In the genomic region with DNA sequence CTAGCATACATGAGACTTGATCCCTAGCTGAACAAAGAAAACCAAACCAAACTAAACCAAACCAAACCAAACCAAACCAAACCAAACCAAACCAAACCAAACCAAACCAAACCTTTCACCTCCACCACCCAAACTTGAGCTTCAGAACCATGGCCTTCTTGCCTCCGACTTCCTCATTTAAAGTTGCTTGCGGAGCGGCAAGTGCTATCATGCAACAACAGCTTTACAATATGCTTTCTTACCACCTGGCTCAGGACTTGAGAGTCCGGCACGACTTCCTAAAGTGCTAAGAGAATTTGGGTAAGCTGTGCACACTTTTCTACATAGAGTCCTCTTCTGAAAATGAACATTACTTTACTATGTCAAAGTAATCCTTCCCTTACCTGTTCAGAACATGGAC, we compare ENCODE assay signal across 25 mouse cellular contexts. TPM values are rescaled to one million over a fixed set of nuclear protein-coding genes. Genes with fewer than 3 reads are reported as not detected.
"Had no signal": no experiment of that assay in that cellular context is flagged by ENCODE, and none has a peak within 500 bp of the region (broad histone marks: within the 10 kb centered on the region; RNA-seq: fewer than 3 reads in every experiment).

No protein-coding gene starts in this region.

- H3K36me3 ChIP-seq: neural tube, embryonic 13.5 days; neural tube, embryonic 15.5 days; stomach, embryonic 15.5 days had no signal

- H3K27me3 ChIP-seq: neural tube, embryonic 13.5 days; neural tube, embryonic 15.5 days; stomach, embryonic 15.5 days had no signal

- H3K27ac ChIP-seq: neural tube, embryonic 13.5 days; neural tube, embryonic 15.5 days; stomach, embryonic 15.5 days; stomach, postnatal 0 days had no signal

- H3K9me3 ChIP-seq: neural tube, embryonic 13.5 days; neural tube, embryonic 15.5 days; stomach, embryonic 15.5 days had no signal

- H3K4me3 ChIP-seq: neural tube, embryonic 13.5 days; neural tube, embryonic 15.5 days; stomach, embryonic 15.5 days had no signal

- DNase-seq: retina, postnatal 1 day; right cerebral cortex, adult 18-20 months; right cerebral cortex, postnatal 14 days; right cerebral cortex, postnatal 25 days; right cerebral cortex, postnatal 4 days; spleen, adult 18-20 months; thymus, adult 18-20 months; thymus, adult 2 months; thymus, postnatal 14 days; thymus, postnatal 25 days; thymus, postnatal 36 days; thymus, postnatal 4 days had no signal

- H3K9ac ChIP-seq: neural tube, embryonic 13.5 days; neural tube, embryonic 15.5 days; stomach, embryonic 15.5 days had no signal

RNA-seq across cellular contexts. Expression of gene Gm11273, which starts 1.1 kb away (rescaled TPM):
- total RNA-seq: neutrophil, adult 5-6 weeks had no signal

RNA-seq across cellular contexts. Expression of gene AK157302, which starts 7.3 kb away (rescaled TPM):
- polyA plus RNA-seq: small intestine, adult 2 months had no signal

RNA-seq across cellular contexts. Expression of gene Gm10065, which starts 23.1 kb away (rescaled TPM):
- total RNA-seq: neutrophil, adult 5-6 weeks had no signal
- polyA plus RNA-seq: neural tube, embryonic 13.5 days; neural tube, embryonic 14.5 days; neural tube, embryonic 15.5 days; small intestine, adult 2 months; spleen, adult 2 months; stomach, embryonic 14.5 days; stomach, embryonic 15.5 days; stomach, embryonic 16.5 days; stomach, postnatal 0 days; testis, adult 2 months; thymus, adult 2 months; thymus, postnatal 0 days; urinary bladder, adult 2 months had no signal

RNA-seq across cellular contexts. Expression of gene Zkscan4, which starts 23.6 kb away (rescaled TPM):
- total RNA-seq: neutrophil, adult 5-6 weeks had no signal
